Mouse (Mus musculus) macrophage (primary cell): ENCODE measurements around the gene Kif2a. TPM values are rescaled to one million over a fixed set of nuclear protein-coding genes. Genes with fewer than 3 reads are reported as not detected.
"Not testable (repeated sequence)": the region's sequence is repeated elsewhere in the genome, so short reads cannot be mapped to it uniquely, and the experiment has no call there.

Experiments used
- H3K27ac ChIP-seq: fragments of 350-480 bp; formaldehyde crosslinking; 2 replicates; pipeline ENCODE4 v1.9.0; 2021
- H3K36me3 ChIP-seq: fragments of 350-480 bp; formaldehyde crosslinking; 2 replicates; pipeline ENCODE4 v1.9.0; 2021; ENCODE audit errors: inconsistent target
- H3K4me3 ChIP-seq: fragments of 350-480 bp; formaldehyde crosslinking; 2 replicates; pipeline ENCODE4 v1.9.0; 2021; ENCODE audit errors: inconsistent target
- H3K79me2 ChIP-seq: fragments of 350-480 bp; formaldehyde crosslinking; 2 replicates; pipeline ENCODE4 v1.9.0; 2021; ENCODE audit errors: inconsistent target
- WGBS: methylation state at CpG from one replicate; pipeline ENCODE4 v1.1.7; 2026; ENCODE audit warnings: inconsistent platforms; ENCODE audit not compliant: missing documents; 5-methylcytosine and 5-hydroxymethylcytosine counted together
- polyA plus RNA-seq: library from polyadenylated mRNA; stranded (reverse); fragments of 250-400 nt; gene quantifications from 3 replicates; pipeline ENCODE4 v1.2.4, GENCODE M21; 2018; ENCODE audit warnings: inconsistent platforms

Gene Kif2a
- polyA plus RNA-seq, 1 experiment from 2014 or later, result 22.4 TPM

- H3K27ac ChIP-seq, H3K4me3 ChIP-seq, H3K36me3 ChIP-seq: not testable (repeated sequence)
- 100% methylated on average over 1 of the region's 4 CpGs for WGBS
- peaks cover 80% of the 10 kb centered on the region for H3K79me2 ChIP-seq
Measured at GRCm38 (mm10) chr13:106997557-106997956, 24.4 kb downstream of the Kif2a start.

- peaks cover 74% of the 10 kb centered on the region for H3K79me2 ChIP-seq
- no peak overlapping the region for H3K27ac ChIP-seq
- no peaks in the 10 kb centered on the region for H3K36me3 ChIP-seq
- 89% methylated on average over 2 of the region's 2 CpGs for WGBS
- H3K4me3 ChIP-seq, result no peak overlapping the region
Measured at GRCm38 (mm10) chr13:106996891-106997290, 25.0 kb downstream of the Kif2a start.

GRCm38 (mm10) chr13:106961496-106961895 is 60.4 kb downstream of the Kif2a start:
- Histone ChIP-seq H3K27ac (no peak overlapping the region), H3K4me3 (no peak overlapping the region), H3K79me2 (no peaks in the 10 kb centered on the region), H3K36me3 (peaks cover 45% of the 10 kb centered on the region)
- 94% methylated on average over 4 of the region's 4 CpGs for WGBS

GRCm38 (mm10) chr13:106960557-106960956 is 61.4 kb downstream of the Kif2a start:
- H3K27ac ChIP-seq, result no peak overlapping the region
- 92% methylated on average over 3 of the region's 3 CpGs for WGBS
- no peaks in the 10 kb centered on the region for H3K79me2 ChIP-seq
- H3K4me3 ChIP-seq, result no peak overlapping the region
- peaks cover 53% of the 10 kb centered on the region for H3K36me3 ChIP-seq

- Histone ChIP-seq H3K36me3 (peaks cover 58% of the 10 kb centered on the region), H3K27ac (no peak overlapping the region), H3K79me2 (no peaks in the 10 kb centered on the region), H3K4me3 (no peak overlapping the region)
- 100% methylated on average over 3 of the region's 3 CpGs for WGBS
Measured at GRCm38 (mm10) chr13:106958286-106958685, 63.6 kb downstream of the Kif2a start.

GRCm38 (mm10) chr13:106957554-106957953 is 64.4 kb downstream of the Kif2a start:
- WGBS, result 82% methylated on average over 3 of the region's 4 CpGs
- Histone ChIP-seq H3K27ac (no peak overlapping the region), H3K79me2 (no peaks in the 10 kb centered on the region), H3K36me3 (peaks cover 62% of the 10 kb centered on the region), H3K4me3 (no peak overlapping the region)

- Histone ChIP-seq H3K36me3 (peaks cover 61% of the 10 kb centered on the region), H3K27ac (no peak overlapping the region), H3K4me3 (no peak overlapping the region), H3K79me2 (no peaks in the 10 kb centered on the region)
- 88% methylated on average over 3 of the region's 3 CpGs for WGBS
Measured at GRCm38 (mm10) chr13:106954880-106955279, 67.0 kb downstream of the Kif2a start.

GRCm38 (mm10) chr13:106947583-106947982 is 74.3 kb downstream of the Kif2a start:
- Histone ChIP-seq H3K27ac (no peak overlapping the region), H3K36me3 (peaks cover 16% of the 10 kb centered on the region), H3K79me2 (peaks cover 17% of the 10 kb centered on the region), H3K4me3 (peak overlapping the region; percentile 72)
- WGBS, result 13% methylated on average over 6 of the region's 6 CpGs

- under 1% methylated on average over 68 of the region's 68 CpGs for WGBS
- peaks cover 8% of the 10 kb centered on the region for H3K36me3 ChIP-seq
- peak within 1 kb of the TSS; percentile 72 for H3K4me3 ChIP-seq
- peaks cover 17% of the 10 kb centered on the region for H3K79me2 ChIP-seq
- peak within 1 kb of the TSS; percentile 70 for H3K27ac ChIP-seq
Measured at GRCm38 (mm10) chr13:106946594-106947540, 75.1 kb downstream of the Kif2a start, which contains the start of gene Dimt1. Gene Dimt1 (plus strand): TSS chr13:106947127.

GRCm38 (mm10) chr13:106945518-106945917 is 76.4 kb downstream of the Kif2a start:
- Histone ChIP-seq H3K79me2 (peaks cover 17% of the 10 kb centered on the region), H3K27ac (no peak overlapping the region), H3K4me3 (no peak overlapping the region), H3K36me3 (peaks cover 3% of the 10 kb centered on the region; the same call in 1 of the 2 replicates)
- WGBS, result 62% methylated on average over 9 of the region's 9 CpGs

GRCm38 (mm10) chr13:106942721-106943120 is 79.2 kb downstream of the Kif2a start:
- H3K79me2 ChIP-seq, result peaks cover 6% of the 10 kb centered on the region
- H3K27ac ChIP-seq, result no peak overlapping the region
- WGBS, result 88% methylated on average over 1 of the region's 1 CpGs
- no peaks in the 10 kb centered on the region for H3K36me3 ChIP-seq
- H3K4me3 ChIP-seq, result no peak overlapping the region

GRCm38 (mm10) chr13:106941211-106941976 is 80.5 kb downstream of the Kif2a start:
- H3K79me2 ChIP-seq, result 0 out of 2 replicates have a peak, but pooled peaks cover under 1% of the 10 kb centered on the region
- no peak overlapping the region for H3K4me3 ChIP-seq
- 73% methylated on average over 7 of the region's 7 CpGs for WGBS
- H3K27ac ChIP-seq, result no peak overlapping the region
- H3K36me3 ChIP-seq, result no peaks in the 10 kb centered on the region

- WGBS, result 30% methylated on average over 7 of the region's 7 CpGs
- no peaks in the 10 kb centered on the region for H3K36me3 ChIP-seq
- no peak overlapping the region for H3K27ac ChIP-seq
- peaks cover 43% of the 10 kb centered on the region for H3K79me2 ChIP-seq
- H3K4me3 ChIP-seq, result peak overlapping the region; percentile 85
Measured at GRCm38 (mm10) chr13:106937138-106937472, 84.8 kb downstream of the Kif2a start.

GRCm38 (mm10) chr13:106936256-106937137 is 85.4 kb downstream of the Kif2a start, which contains the start of gene Ipo11:
Gene Ipo11 (minus strand): TSS chr13:106936958.
- WGBS, result under 1% methylated on average over 82 of the region's 84 CpGs
- Histone ChIP-seq H3K36me3 (no peaks in the 10 kb centered on the region), H3K27ac (0 out of 2 replicates have a peak within 1 kb of the TSS, but pooled peaks have one; percentile 13), H3K4me3 (peak within 1 kb of the TSS; percentile 85), H3K79me2 (peaks cover 49% of the 10 kb centered on the region)
